Mouse (Mus musculus) CD4-positive helper T cell, adult 2 months (primary cell): ENCODE results near the gene Lclat1.
A peak's percentile ranks its signal among the peaks of the same experiment; 100 is the strongest.

Source experiments
- DNase-seq: peaks from one replicate; pipeline ENCODE4 v3.0.0-alpha.2; 2012; ENCODE audit warnings: low read depth, missing footprints, low spot score

The Lclat1 gene

GRCm38 (mm10) chr17:73196139-73196538 lies 88.4 kb downstream of the Lclat1 start:
- peak; percentile 39 for DNase-seq

DNA sequence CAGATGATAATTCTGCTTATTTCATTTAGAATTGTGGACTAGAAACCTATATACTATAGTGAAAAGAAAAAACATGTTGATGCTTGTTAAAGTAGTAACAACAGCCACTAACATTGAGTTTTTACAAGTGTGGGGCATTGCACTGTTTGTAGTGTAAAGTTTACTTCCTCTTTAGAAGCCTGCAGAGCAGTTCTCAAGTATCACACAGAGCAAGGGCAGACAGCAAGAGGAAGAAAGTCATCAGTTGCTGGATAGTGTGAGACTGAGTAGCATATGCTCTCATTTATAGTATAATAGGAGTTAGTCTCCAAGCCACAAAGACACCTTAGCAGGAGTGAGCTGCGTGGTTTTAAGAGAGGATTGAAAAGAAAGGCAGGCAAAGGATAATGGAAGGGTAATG lies 89.9 kb downstream of the Lclat1 start:
- DNase-seq: no peak

- peak; percentile 43 for DNase-seq
These were observed 91.6 kb downstream of the Lclat1 start for GRCm38 (mm10) chr17:73199387-73199786.

GRCm38 (mm10) chr17:73200380-73200779 lies 92.6 kb downstream of the Lclat1 start:
- DNase-seq: no peak

DNA sequence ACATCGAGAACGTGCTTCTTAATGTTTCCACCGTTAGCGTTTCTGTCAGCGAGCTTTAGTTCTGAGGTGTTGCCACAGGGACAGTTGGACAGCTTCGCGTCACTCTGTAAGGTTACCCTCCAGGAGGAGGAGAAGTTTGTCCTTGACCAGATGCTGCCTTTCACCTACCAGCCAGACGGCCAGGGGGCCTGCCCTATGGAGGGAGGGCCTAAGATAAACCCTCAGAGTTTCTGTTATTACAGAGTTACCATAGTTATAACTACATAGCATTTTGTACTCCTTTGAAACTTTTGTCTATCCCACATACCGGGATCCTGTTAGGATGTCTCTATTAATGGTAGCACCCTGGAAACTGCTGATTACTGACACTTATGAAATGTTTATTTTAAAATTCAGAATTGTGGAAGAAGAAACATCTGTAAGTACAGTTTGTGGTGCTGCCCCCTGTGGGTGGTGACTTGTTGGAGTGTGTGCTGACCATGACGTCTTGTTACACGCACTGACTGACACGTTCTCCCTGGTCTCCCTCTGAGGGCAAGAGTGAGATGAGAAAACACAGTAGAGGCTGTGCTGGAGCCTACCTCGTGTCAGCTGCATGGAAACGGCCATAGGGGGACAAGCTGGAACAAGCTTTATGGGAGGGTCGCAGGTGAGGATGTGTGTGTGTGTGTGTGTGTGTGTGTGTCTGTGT lies 96.0 kb downstream of the Lclat1 start:
- DNase-seq: no peak

GRCm38 (mm10) chr17:73210960-73211531 lies 103.3 kb downstream of the Lclat1 start:
- DNase-seq: no peak

- DNase-seq: no peak
These were observed 105.0 kb downstream of the Lclat1 start for GRCm38 (mm10) chr17:73212754-73213153.

DNA sequence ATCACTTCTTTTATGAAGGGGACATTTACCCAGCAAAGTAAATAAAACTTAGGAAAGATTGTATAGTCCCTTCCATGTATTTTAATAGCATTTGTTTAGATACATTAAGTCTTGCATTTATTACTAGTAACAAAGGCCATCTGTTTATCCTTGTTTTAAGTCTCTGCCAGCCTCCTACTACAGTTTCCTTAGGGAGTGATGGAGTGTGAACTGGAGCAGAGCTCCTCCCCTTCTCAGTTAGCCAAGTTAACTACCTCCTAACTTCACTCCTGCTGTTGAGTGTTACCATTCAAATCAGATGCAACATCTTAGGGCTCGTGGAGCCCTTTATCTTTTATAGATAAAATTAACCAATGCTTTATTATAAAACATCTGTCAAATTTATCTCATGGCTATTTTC lies 105.4 kb downstream of the Lclat1 start:
- DNase-seq: no peak

DNA sequence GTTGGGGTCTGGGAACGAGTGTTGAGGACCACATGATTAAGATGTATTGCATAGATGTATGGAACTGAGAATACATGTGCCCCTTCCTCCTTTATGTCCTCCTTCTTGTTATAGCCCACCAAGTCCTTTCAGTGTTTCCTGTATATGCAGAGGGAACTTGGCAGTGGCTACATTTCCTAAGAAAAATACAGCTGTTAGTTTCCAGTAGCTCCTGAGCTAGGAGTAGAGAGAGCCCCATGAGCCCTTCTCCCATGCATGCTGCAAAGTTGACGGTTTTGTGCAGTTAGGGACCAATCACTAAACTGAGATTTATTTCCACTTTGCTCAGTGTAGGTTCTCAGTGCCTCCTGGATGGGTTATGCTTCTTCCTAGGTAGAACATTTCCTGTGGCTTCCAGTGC lies 105.9 kb downstream of the Lclat1 start:
- no peak for DNase-seq

- no peak for DNase-seq
These were observed 109.5 kb downstream of the Lclat1 start for GRCm38 (mm10) chr17:73217274-73217673.

GRCm38 (mm10) chr17:73220746-73221145 lies 113.0 kb downstream of the Lclat1 start:
- no peak for DNase-seq

DNA sequence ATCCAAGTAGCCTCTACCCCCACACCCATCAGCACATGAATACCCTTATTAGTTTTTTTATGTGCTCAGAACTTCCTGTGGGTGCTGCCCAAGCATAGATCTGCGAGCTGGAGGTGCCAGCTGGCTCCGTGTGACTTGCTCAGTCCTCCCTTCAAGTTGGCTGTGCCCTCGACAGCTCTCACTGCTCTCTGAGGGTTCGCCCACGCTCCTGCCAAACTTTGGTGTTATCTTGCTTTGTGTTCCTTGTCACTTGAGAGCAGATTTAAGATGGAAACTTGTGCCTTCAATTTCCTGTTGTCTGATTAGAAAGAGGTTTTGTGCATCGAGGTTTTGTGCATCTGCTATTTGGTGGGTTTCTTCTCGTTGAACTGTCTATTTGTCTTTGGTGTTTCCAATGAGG lies 114.3 kb downstream of the Lclat1 start:
- DNase-seq: peak; percentile 80

DNA sequence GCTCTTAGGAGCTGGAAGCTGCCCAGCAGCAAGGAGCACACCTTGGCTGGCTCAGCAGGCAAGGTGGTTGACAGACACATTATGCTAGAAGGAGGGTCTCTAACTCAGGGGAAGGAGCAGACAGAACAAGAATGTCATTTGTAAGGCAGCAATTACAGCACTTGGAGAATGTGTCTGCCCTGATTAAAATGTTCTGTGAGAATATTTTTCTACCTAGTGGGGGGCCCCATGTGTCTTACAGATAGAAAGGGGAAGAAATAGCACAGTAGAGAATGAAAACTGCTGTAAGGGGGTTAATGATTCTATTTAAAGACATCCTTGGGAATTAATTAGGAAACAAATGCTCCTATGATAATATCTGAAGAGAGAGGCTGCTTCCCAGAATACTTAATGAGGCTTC lies 117.7 kb downstream of the Lclat1 start:
- no peak for DNase-seq

- DNase-seq: no peak
These were observed 118.2 kb downstream of the Lclat1 start for GRCm38 (mm10) chr17:73225996-73226395.

DNA sequence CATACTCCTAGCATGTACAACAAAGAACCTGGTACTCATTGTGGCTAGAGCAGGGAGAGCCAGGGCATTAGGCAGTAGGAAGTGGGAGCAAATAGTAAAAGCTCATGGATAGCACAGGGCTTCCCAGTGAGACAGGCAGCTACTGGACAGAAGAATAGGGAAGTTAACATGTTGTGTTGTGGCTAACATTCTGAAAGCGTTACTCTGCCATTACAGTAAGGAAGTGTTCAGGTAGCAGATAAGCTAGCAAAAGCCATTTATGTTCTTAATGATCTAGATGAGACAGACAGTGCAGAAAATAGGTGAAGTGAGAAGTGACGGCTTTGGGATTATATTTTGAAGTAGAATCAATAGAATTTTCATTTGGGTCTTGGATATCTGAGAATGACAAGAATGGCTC lies 118.8 kb downstream of the Lclat1 start:
- DNase-seq: no peak

DNA sequence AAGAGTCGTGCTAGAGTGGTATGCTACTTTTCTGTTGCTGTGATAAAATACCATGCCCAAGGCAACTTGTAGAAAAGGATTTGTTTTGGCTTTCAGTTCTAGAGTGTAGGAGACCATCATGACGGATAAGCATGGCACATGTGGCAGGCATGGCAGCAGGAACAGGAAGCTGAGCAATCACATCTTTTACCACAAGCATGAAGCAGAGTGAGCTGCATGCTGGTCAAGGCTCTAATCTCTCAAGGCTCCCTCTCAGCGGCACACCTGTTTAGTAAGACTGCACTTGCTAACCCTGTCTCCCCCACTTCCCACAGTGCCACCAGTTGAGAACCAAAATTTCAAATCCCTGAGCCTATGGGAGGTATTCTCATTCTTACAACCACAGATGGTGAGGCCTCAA lies 119.6 kb downstream of the Lclat1 start:
- DNase-seq: no peak

DNA sequence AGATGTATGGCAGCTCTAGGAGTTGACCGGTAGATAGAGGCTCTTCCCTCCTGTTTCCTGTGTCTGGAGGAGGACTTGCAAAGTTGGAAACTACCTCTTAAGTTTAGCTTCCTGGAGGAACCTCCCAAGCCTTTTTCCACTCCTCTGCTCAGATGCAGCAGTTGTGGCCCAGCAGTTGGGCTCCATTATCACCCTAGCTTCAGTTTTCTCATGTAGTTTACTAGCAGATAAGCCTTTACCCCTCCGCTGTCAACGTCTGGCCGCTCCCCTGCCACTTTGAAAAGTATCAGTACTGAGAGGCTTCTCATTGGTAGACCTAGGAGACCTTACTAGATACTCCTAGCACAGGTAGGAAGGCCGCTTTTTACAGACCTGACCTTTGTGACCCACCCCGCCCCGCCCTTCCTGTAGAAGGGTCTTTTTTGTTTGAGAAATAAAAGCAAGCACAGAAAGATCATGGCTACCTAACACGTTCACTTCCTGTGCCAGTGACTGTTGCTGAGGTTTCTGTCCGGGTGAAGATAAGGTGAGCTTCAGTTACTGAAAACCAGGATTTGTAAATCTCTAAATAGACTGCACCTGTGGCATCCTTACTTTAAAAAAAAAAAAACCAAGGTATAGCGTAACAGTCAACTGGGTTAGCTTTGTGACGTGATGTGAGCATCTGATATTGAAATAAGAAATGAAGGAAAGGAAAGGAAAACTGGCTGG lies 121.8 kb downstream of the Lclat1 start:
- no peak for DNase-seq

DNA sequence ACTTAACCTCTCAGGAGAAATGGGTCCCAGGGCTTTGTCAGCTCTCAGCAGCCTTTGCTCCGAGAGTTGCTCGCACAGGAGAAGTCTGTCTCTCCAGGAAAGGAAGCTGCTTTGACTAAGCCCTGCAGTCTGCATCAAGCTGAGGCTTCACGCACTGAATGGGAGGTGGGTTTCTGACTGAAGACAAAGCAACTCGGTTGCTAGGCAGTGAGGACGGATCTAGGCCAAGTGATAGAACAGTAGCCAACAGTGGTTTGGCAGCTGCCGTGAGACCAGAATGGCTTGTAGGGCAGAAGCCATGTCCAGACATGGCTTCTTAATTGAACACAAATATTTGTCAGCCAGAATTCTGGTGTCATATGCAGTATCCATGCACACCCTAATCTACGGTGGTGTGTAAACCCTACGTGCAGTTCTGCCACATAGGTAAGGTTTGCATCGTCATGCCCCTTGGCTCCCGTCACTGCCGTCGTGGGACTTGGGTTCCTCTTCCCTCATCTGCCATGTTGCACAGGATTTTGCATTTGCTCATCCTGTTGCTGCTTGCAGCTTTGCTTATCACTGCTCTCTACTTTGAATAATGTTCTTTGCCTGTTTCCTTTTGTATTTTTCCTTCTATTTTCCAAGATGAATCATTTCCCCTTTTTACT lies 122.7 kb downstream of the Lclat1 start:
- no peak for DNase-seq

- DNase-seq: no peak
These were observed 123.6 kb downstream of the Lclat1 start for GRCm38 (mm10) chr17:73231337-73231736.

GRCm38 (mm10) chr17:73232593-73232992 lies 124.8 kb downstream of the Lclat1 start:
- no peak for DNase-seq

DNA sequence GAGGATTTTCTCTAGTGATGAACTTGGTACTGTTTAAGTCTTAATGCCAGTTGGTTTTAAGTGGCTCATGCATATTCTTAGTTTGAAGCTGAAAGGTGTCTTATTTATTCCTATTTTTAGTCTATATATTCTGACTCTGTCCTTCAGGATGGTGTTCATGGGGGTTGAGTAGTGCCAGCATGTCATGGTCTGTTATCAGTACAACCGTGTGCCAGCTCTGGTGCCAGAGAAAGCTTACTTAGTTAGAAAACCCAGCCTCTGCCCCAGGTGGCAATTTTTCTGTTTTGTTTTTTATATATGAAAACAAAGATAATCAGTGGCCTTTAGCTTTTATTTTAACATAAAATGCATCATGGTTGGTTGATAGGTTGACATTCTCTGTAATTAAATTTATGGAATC lies 126.2 kb downstream of the Lclat1 start:
- DNase-seq: no peak

GRCm38 (mm10) chr17:73237178-73237853 lies 129.5 kb downstream of the Lclat1 start:
- no peak for DNase-seq
